ENCODE assay signal across 8 mouse cellular contexts in genomic region chr3:95739353-95740104, GRCm38 (mm10). TPM values are rescaled to one million over a fixed set of nuclear protein-coding genes. Genes with fewer than 3 reads are reported as not detected.
A peak's percentile ranks its signal among the peaks of the same experiment; 100 is the strongest.
DNase-seq lines count a peak whose midpoint lies in the region; ATAC-seq and TF ChIP-seq lines count a peak whose summit lies in the region.

Gene Ecm1, minus strand, starts transcription at chr3:95739569.

- intact Hi-C loops in gastrocnemius, postnatal 14 days (cut with DNase I; ENCODE audit: low total_unique reads) = no loop called here
- intact Hi-C loops in left cerebral cortex, postnatal 25 days (cut with DNase I) = no loop called here

- H3K27ac ChIP-seq in MEL (ENCODE audit: control insufficient read depth, low read depth, low read length) = peak within 1 kb of the TSS; percentile 5; the same call in 1 of the 2 replicates
- no peak within 1 kb of the TSS for H3K27ac ChIP-seq in hindbrain, embryonic 16.5 days (ENCODE audit: low read depth, low read length)

- no peaks in the 10 kb centered on the region for H3K9me3 ChIP-seq in MEL (replicated peaks; ENCODE audit: insufficient read depth, low read length)
- no peaks in the 10 kb centered on the region for H3K9me3 ChIP-seq in hindbrain, embryonic 16.5 days (ENCODE audit: control insufficient read depth, low read length)

- no peaks in the 10 kb centered on the region for H3K79me2 ChIP-seq in MEL (ENCODE audit: control insufficient read depth, insufficient read depth, low read length, poor library complexity)

- H3K4me1 ChIP-seq in MEL (ENCODE audit: control insufficient read depth in 1 of 2, insufficient read depth in 2 of 2, low read length in 2 of 2) = peaks cover 0 to 19% of the 10 kb centered on the region in 2 experiments; a peak in 2 of 4 replicates
- no peaks in the 10 kb centered on the region for H3K4me1 ChIP-seq in hindbrain, embryonic 16.5 days (ENCODE audit: control insufficient read depth, insufficient read depth, low read depth, low read length)

- H3K9ac ChIP-seq in MEL (ENCODE audit: control insufficient read depth, low read depth, low read length, poor library complexity, severe bottlenecking) = peak within 1 kb of the TSS; percentile 7; the same call in 1 of the 2 replicates
- H3K9ac ChIP-seq in hindbrain, embryonic 16.5 days (ENCODE audit: low read depth, low read length) = no peak within 1 kb of the TSS

- peaks cover 17 to 20% of the 10 kb centered on the region in 2 experiments for H3K36me3 ChIP-seq in MEL (ENCODE audit: control insufficient read depth in 1 of 2, insufficient read depth in 2 of 2, low read length in 2 of 2)
- H3K36me3 ChIP-seq in hindbrain, embryonic 16.5 days (ENCODE audit: control insufficient read depth, insufficient read depth, low read length) = peaks cover 32% of the 10 kb centered on the region

- peak; percentile 91 for DNase-seq in MEL (ENCODE audit: low read depth, low spot score)
- DNase-seq in adrenal gland, adult (ENCODE audit: inconsistent age in 2 of 2, low spot score in 1 of 2) = peak; percentile 89 to 96
- DNase-seq in gastrocnemius, postnatal 14 days = peak; percentile 39
- DNase-seq in left cerebral cortex, postnatal 25 days (ENCODE audit: low spot score in 2 of 2) = peak; percentile 37 to 80
- DNase-seq in thymus, postnatal 4 days = peak; percentile 48
- no peak for DNase-seq in B cell, adult 2 months

- WGBS in hindbrain, embryonic 16.5 days = 86% methylated on average over 7 of the region's 7 CpGs

- no peak within 1 kb of the TSS for H3K4me2 ChIP-seq in hindbrain, embryonic 16.5 days (ENCODE audit: low read length)

- no peak for TF ChIP-seq RAD21 in MEL (IDR thresholded peaks at IDR 0.05; ENCODE audit: low read depth, low read length)

- TF ChIP-seq EP300 in MEL (IDR thresholded peaks at IDR 0.05; ENCODE audit: low read depth in 1 of 2, low read length in 2 of 2) = peak; percentile 35 to 45; a peak in 1 of 4 replicates

- TF ChIP-seq POLR2A in MEL (IDR thresholded peaks at IDR 0.05; ENCODE audit: control insufficient read depth in 1 of 2, insufficient read depth in 1 of 2, low read depth in 1 of 2, low read length in 2 of 2, poor library complexity in 1 of 2) = peak in 1 of 2 experiments; percentile 74; a peak in 2 of 4 replicates

- H3K4me3 ChIP-seq in MEL (ENCODE audit: control insufficient read depth in 1 of 2, insufficient read depth in 1 of 2, low read depth in 2 of 2, low read length in 2 of 2) = no peak within 1 kb of the TSS
- no peak within 1 kb of the TSS for H3K4me3 ChIP-seq in hindbrain, embryonic 16.5 days (ENCODE audit: low read length)

- no peak; a peak in 1 of 6 replicates for TF ChIP-seq CTCF in MEL (IDR thresholded peaks at IDR 0.05 in 2 of 3, conservative IDR thresholded peaks at IDR 0.05 in 1 of 3; ENCODE audit: control insufficient read depth in 1 of 3, insufficient read depth in 1 of 3, low read depth in 2 of 3, low read length in 3 of 3, poor library complexity in 1 of 3, severe bottlenecking in 1 of 3)

- no peaks in the 10 kb centered on the region for H3K27me3 ChIP-seq in MEL (ENCODE audit: control insufficient read depth in 1 of 2, insufficient read depth in 2 of 2, low read length in 2 of 2)
- no peaks in the 10 kb centered on the region for H3K27me3 ChIP-seq in hindbrain, embryonic 16.5 days (replicated peaks; ENCODE audit: control insufficient read depth, insufficient read depth, low read length)

- no peak for ATAC-seq in hindbrain, embryonic 16.5 days
- ATAC-seq in megakaryocyte progenitor cell, adult 5-6 weeks (replicated peaks; ENCODE audit: poor library complexity) = peak; percentile 53; the same call in 1 of the 2 replicates

TF ChIP-seq in MEL, 35 proteins besides CTCF, POLR2A, EP300 and RAD21:
- TF ChIP-seq NRF1 (IDR thresholded peaks at IDR 0.05; ENCODE audit: insufficient read depth, low read depth, low read length, poor library complexity, severe bottlenecking) (no peak), POLR2AphosphoS2 (IDR thresholded peaks at IDR 0.05; ENCODE audit: low read length) (no peak; the same call in none of the 2 replicates), TAL1 (IDR thresholded peaks at IDR 0.05; ENCODE audit: low read length) (peak; percentile 65), KAT2A (conservative IDR thresholded peaks at IDR 0.05; ENCODE audit: low read depth, low read length) (no peak), SIN3A (IDR thresholded peaks at IDR 0.05; ENCODE audit: low read length) (no peak), UBTF (IDR thresholded peaks at IDR 0.05; ENCODE audit: borderline replicate concordance, insufficient read depth, low read depth, low read length) (no peak), ZMIZ1 (IDR thresholded peaks at IDR 0.05; ENCODE audit: low read depth, low read length) (no peak; the same call in 1 of the 2 replicates), TBP (IDR thresholded peaks at IDR 0.05; ENCODE audit: low read depth, low read length) (peak; percentile 82), JUND (IDR thresholded peaks at IDR 0.05; ENCODE audit: low read depth, low read length) (peak; percentile 69; the same call in 1 of the 2 replicates), MAX (IDR thresholded peaks at IDR 0.05; ENCODE audit: low read length) (no peak), SMC3 (IDR thresholded peaks at IDR 0.05; ENCODE audit: low read depth, low read length) (peak; percentile 33; the same call in 1 of the 2 replicates), ZKSCAN1 (IDR thresholded peaks at IDR 0.05; ENCODE audit: low read depth, low read length) (no peak), RCOR1 (IDR thresholded peaks at IDR 0.05; ENCODE audit: low read depth, low read length) (no peak)

RNA-seq across cellular contexts. Expression of gene Ecm1, which starts in this region (rescaled TPM):
- 0.39 and 1.0 TPM in 2 replicates for total RNA-seq in MEL (2012; rRNA removed)
- 1 to 10 TPM in 1 of 2 experiments, not detected in 1; 9.5 TPM for polyA plus RNA-seq in MEL (2012; ENCODE audit: insufficient read depth in 1 of 2, insufficient read length in 2 of 2, low read depth in 1 of 2, low replicate concordance in 2 of 2, missing spikeins in 1 of 2)
- 10 to 100 TPM; 16.7 to 18.5 TPM for total RNA-seq in gastrocnemius, postnatal 14 days (2021)
- 10.3 and 12.8 TPM in 2 replicates for polyA plus RNA-seq in hindbrain, embryonic 16.5 days (2015; fragmentation: Nextera tagmentation; extraction: Ambion mirVana)
- total RNA-seq in left cerebral cortex, postnatal 25 days (2021) = 10 to 100 TPM; 13.3 to 14.0 TPM
- total RNA-seq in megakaryocyte progenitor cell, adult 5-6 weeks (2015) = 3.9 and 5.4 TPM in 2 replicates
- 0.37 and 1.8 TPM in 2 replicates for total RNA-seq in megakaryocyte progenitor cell, adult 5-6 weeks (2017)

Comparison
In these comparisons a context has a peak if more than half of its experiments do, and no peak if none do; other contexts are left out.
1. DNase-seq: peak in MEL (single experiment), adrenal gland, adult (2 of 2), gastrocnemius, postnatal 14 days (single experiment), left cerebral cortex, postnatal 25 days (2 of 2) and thymus, postnatal 4 days (single experiment); none in B cell, adult 2 months (0 of 2).